In the genomic region with DNA sequence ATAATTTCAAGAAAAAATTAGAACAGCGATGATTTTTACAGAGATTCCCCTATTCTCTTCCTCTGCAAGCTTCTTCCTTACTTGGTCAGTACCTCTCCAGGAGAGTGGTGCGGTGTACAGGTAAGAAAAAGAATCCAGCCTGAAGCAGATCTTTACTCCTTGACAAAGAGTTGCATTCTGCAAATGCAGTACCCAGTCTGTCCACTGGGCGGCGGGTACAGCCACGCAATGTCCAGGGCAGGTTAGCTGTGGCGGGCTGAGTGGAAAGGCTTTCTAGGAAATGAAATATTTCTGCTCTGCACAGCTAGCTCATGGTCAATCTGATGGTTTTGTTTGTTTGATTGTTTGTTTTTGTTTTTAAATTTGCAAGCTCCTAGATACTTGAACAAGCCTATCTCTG, we compare ENCODE assay signal across 8 mouse cellular contexts.
DNase-seq lines count a peak whose midpoint lies in the region; ATAC-seq and TF ChIP-seq lines count a peak whose summit lies in the region.
"Had no signal": no experiment of that assay in that cellular context is flagged by ENCODE, and none has a peak within 500 bp of the region (broad histone marks: within the 10 kb centered on the region; RNA-seq: fewer than 3 reads in every experiment).

No protein-coding gene starts in this region.

- H3K9me3 ChIP-seq in forebrain, embryonic 14.5 days (replicated peaks; ENCODE audit: control insufficient read depth, low read length) = no peaks in the 10 kb centered on the region
- no peaks in the 10 kb centered on the region for H3K9me3 ChIP-seq in hindbrain, embryonic 14.5 days (ENCODE audit: control insufficient read depth, low read length)
- no peaks in the 10 kb centered on the region for H3K9me3 ChIP-seq in midbrain, embryonic 16.5 days (replicated peaks; ENCODE audit: control insufficient read depth, low read length, poor library complexity, severe bottlenecking)

- H3K36me3 ChIP-seq in forebrain, embryonic 14.5 days (ENCODE audit: control insufficient read depth, insufficient read depth, low read length) = no peaks in the 10 kb centered on the region
- H3K36me3 ChIP-seq in hindbrain, embryonic 14.5 days (replicated peaks; ENCODE audit: control insufficient read depth, insufficient read depth) = no peaks in the 10 kb centered on the region
- no peaks in the 10 kb centered on the region for H3K36me3 ChIP-seq in midbrain, embryonic 16.5 days (ENCODE audit: control insufficient read depth, insufficient read depth, low read length)

- H3K9ac ChIP-seq in forebrain, embryonic 14.5 days (ENCODE audit: low read length) = no peak overlapping the region
- H3K9ac ChIP-seq in hindbrain, embryonic 14.5 days = no peak overlapping the region
- H3K9ac ChIP-seq in midbrain, embryonic 16.5 days (ENCODE audit: low read depth, low read length) = no peak overlapping the region

- H3K4me1 ChIP-seq in forebrain, embryonic 14.5 days (ENCODE audit: control insufficient read depth, insufficient read depth, low read length) = no peaks in the 10 kb centered on the region
- H3K4me1 ChIP-seq in hindbrain, embryonic 14.5 days (replicated peaks; ENCODE audit: control insufficient read depth, insufficient read depth, low read length) = no peaks in the 10 kb centered on the region
- no peaks in the 10 kb centered on the region for H3K4me1 ChIP-seq in midbrain, embryonic 16.5 days (ENCODE audit: control insufficient read depth, insufficient read depth, low read length)

- intact Hi-C loops in left cerebral cortex, postnatal 25 days (cut with DNase I) = loop anchor here (5.0 kb wide), 2 partner anchors 179 to 1754 kb away; no protein-coding TSS in a partner anchor

- 0 out of 2 replicates have a peak, but pooled peaks have one; percentile 55 for ATAC-seq in forebrain, embryonic 14.5 days
- ATAC-seq in hindbrain, embryonic 14.5 days (ENCODE audit: low FRiP score) = peak; percentile 53; the same call in 1 of the 2 replicates
- ATAC-seq in midbrain, embryonic 16.5 days = 0 out of 2 replicates have a peak, but pooled peaks have one; percentile 56

- DNase-seq in NIH3T3 (ENCODE audit: low read depth) = peak; percentile 81
- peak; percentile 84 for DNase-seq in brain, embryonic 14.5 days (ENCODE audit: low read depth)
- DNase-seq in forebrain, embryonic 14.5 days (ENCODE audit: low spot score) = peak; percentile 83
- peak; percentile 94 for DNase-seq in hindbrain, embryonic 14.5 days (ENCODE audit: low spot score)
- DNase-seq in left cerebral cortex, postnatal 25 days (ENCODE audit: low spot score in 2 of 2) = peak; percentile 78 to 82
- DNase-seq in spleen, postnatal 36 days (ENCODE audit: low spot score in 2 of 2) = peak; percentile 13 to 21

- TF ChIP-seq POLR2A in brain, embryonic 14.5 days (IDR thresholded peaks at IDR 0.05; ENCODE audit: borderline replicate concordance, extremely low read depth, insufficient read depth, insufficient read length, poor library complexity, severe bottlenecking) = no peak

- peak; percentile 96 for TF ChIP-seq CTCF in brain, embryonic 14.5 days (IDR thresholded peaks at IDR 0.05; ENCODE audit: borderline replicate concordance, extremely low read depth, insufficient read depth, insufficient read length)

- 9% methylated on average over 6 of the region's 6 CpGs for WGBS in forebrain, embryonic 14.5 days
- 14% methylated on average over 6 of the region's 6 CpGs for WGBS in hindbrain, embryonic 14.5 days
- WGBS in midbrain, embryonic 16.5 days = 12% methylated on average over 6 of the region's 6 CpGs

- no peak overlapping the region for H3K4me3 ChIP-seq in forebrain, embryonic 14.5 days (ENCODE audit: low read depth, low read length)
- H3K4me3 ChIP-seq in hindbrain, embryonic 14.5 days (replicated peaks; ENCODE audit: low read length) = no peak overlapping the region
- H3K4me3 ChIP-seq in midbrain, embryonic 16.5 days (ENCODE audit: low read depth, low read length) = no peak overlapping the region

- no peaks in the 10 kb centered on the region for H3K27me3 ChIP-seq in forebrain, embryonic 14.5 days (replicated peaks; ENCODE audit: control insufficient read depth, insufficient read depth, low read length)
- H3K27me3 ChIP-seq in hindbrain, embryonic 14.5 days (ENCODE audit: control insufficient read depth, insufficient read depth, low read length) = no peaks in the 10 kb centered on the region
- no peaks in the 10 kb centered on the region; the same call in 1 of the 2 replicates for H3K27me3 ChIP-seq in midbrain, embryonic 16.5 days (ENCODE audit: control insufficient read depth, insufficient read depth, low read depth, low read length)

- H3K27ac ChIP-seq in forebrain, embryonic 14.5 days (ENCODE audit: low read depth, low read length) = no peak overlapping the region
- no peak overlapping the region for H3K27ac ChIP-seq in hindbrain, embryonic 14.5 days
- H3K27ac ChIP-seq in midbrain, embryonic 16.5 days (ENCODE audit: low read length) = no peak overlapping the region
- H3K27ac ChIP-seq: macrophage had no signal

- H3K4me2 ChIP-seq in forebrain, embryonic 14.5 days (ENCODE audit: low read length) = no peak overlapping the region
- H3K4me2 ChIP-seq in hindbrain, embryonic 14.5 days (replicated peaks) = no peak overlapping the region
- H3K4me2 ChIP-seq in midbrain, embryonic 16.5 days (ENCODE audit: low read length) = no peak overlapping the region

Comparison
In these comparisons a context has a peak if more than half of its experiments do, and no peak if none do; other contexts are left out.
1. DNase-seq: peak in every context shown above with its lines; median percentile 94 in hindbrain, embryonic 14.5 days; 84 in brain, embryonic 14.5 days; 83 in forebrain, embryonic 14.5 days; 81 in NIH3T3; 80 in left cerebral cortex, postnatal 25 days; 17 in spleen, postnatal 36 days.